Mouse (Mus musculus): Measurements from ENCODE around the gene Ccin. TPM values are rescaled to one million over a fixed set of nuclear protein-coding genes. Genes with fewer than 3 reads are reported as not detected.
A peak's percentile ranks its signal among the peaks of the same experiment; 100 is the strongest.

Ccin gene
- polyA plus RNA-seq, 1 experiment: 0.40 TPM

DNA sequence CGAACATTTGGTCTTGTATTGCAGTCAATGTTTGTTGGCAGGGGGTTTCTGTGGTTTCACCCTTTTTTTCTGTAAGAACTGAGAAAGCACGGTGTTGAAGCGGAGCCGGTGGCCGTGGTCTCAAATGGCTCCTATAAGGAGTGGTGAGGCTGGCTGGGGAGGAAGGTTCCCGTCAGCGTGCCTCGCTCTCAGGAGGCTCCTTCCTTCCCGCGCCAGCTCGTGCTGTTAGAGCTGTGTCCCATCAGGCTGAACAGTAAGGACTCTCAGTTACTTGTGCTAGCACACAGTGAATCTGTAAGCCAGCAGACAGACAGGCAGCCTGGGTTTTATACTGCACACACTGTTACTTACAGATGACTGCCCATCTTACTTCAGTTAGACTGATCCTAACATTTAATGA is 39.5 kb downstream of the Ccin start:
- DNase-seq (ENCODE audit: low read depth): no peak

DNA sequence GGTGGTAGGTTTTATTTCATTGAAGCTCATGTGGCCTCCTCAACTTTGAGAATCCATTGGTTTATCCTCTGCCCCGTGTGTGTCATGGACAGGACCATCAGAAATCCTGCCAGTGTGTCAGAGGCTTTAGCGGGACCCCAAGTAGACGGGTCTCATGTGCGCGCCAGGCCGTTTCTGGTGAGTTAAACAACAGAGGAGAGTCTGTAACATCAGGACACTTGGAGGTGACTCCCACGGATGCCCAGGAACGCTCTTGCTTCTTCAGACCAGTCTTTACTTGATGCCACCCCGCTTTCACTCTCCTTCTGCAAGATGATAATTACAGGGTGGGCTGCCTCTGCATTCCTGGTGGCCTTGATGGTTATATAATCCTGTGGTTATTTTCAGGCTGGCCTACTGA is 40.4 kb downstream of the Ccin start:
- TF ChIP-seq POLR2A (IDR thresholded peaks at IDR 0.05; ENCODE audit: borderline replicate concordance, extremely low read depth, insufficient read depth, insufficient read length, poor library complexity, severe bottlenecking) (no peak), CTCF (IDR thresholded peaks at IDR 0.05; ENCODE audit: borderline replicate concordance, extremely low read depth, insufficient read depth, insufficient read length) (no peak)
- no peak for DNase-seq (ENCODE audit: low read depth)

More for the DNA sequence above, 39.5 kb downstream of the Ccin start:
- TF ChIP-seq CTCF (IDR thresholded peaks at IDR 0.05; ENCODE audit: borderline replicate concordance, extremely low read depth, insufficient read depth, insufficient read length) (no peak), POLR2A (IDR thresholded peaks at IDR 0.05; ENCODE audit: borderline replicate concordance, extremely low read depth, insufficient read depth, insufficient read length, poor library complexity, severe bottlenecking) (no peak)

DNA sequence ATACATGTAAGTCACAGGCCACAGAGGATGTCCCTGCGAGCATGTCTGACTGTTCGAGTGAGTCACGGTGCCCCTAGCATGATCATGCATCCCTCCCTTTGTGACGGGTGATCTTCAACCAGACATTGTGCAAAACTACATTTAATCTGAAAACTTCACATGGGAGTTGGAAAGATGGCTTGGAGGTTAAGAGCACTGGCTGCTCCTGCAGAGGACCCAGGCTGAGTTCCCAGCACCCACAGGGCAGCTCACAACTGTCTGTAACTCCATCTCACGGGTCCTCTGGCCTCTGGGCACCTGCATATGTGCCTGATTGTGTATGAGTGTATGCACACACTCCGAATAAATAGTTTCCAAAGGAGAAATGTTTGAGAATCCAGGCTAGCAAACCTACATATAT is 41.0 kb downstream of the Ccin start:
- no peak for TF ChIP-seq POLR2A (IDR thresholded peaks at IDR 0.05; ENCODE audit: borderline replicate concordance, extremely low read depth, insufficient read depth, insufficient read length, poor library complexity, severe bottlenecking)
- TF ChIP-seq CTCF (IDR thresholded peaks at IDR 0.05; ENCODE audit: borderline replicate concordance, extremely low read depth, insufficient read depth, insufficient read length): no peak
- no peak for DNase-seq (ENCODE audit: low read depth)

DNA sequence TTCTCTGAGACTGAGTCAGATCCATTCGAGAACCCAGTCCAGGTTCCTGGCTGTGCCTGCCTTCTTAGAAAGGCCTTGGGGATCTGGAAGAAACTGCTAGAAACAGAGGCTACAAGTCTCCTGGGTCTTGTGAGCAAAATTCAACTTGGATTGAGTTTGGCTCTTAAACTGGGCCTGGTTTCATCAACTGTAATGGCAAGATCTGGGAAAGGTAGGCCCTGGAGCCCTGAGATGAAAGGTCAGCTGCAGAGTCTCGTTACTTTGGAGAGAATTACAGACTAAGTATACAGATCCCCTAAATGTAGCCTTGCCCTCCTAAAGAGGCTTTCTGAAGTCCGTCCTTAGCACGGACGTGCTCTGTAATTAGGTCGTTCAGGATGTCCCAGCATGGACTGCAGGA is 42.3 kb downstream of the Ccin start:
- TF ChIP-seq CTCF (IDR thresholded peaks at IDR 0.05; ENCODE audit: borderline replicate concordance, extremely low read depth, insufficient read depth, insufficient read length) (no peak), POLR2A (IDR thresholded peaks at IDR 0.05; ENCODE audit: borderline replicate concordance, extremely low read depth, insufficient read depth, insufficient read length, poor library complexity, severe bottlenecking) (no peak)

DNA sequence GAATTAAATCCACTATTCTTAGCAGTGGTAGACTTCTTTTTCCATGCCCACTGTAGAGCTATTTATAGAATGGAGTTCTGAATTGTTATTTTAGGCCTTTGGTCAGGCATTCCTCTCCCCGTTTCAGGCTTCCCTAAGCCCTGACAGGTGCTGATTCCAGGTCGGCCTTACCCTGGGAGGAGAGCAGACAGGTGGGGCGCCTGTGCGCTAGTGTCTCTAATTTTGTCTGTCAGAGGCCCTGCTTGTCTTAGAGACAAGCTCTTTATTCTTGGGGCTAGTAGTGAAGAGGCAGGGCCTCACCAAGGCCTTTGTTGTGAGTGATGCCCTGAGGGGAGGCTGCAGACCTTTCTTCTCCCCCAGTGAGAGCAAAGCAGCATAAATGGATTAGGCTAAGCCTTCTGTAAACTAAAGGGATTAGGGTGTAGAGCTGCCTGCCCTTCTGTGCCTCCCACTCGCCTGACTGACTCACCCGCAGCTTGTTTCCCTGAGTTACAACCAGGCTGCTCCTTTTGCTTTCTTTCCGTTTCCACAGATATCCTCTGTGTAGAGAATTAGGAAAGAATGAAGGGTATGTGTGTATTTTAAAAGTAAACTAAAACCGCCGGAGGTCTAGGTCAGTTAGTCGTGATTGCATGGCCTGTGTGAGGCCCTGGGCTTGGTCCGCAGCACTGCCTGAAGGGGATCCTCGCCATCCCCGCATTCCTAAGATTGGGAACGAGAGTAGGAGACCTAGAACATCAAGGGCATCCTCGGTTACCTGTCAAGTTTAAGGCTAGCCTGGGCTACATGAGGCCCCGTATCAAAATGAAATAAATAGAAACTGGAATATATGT is 45.2 kb downstream of the Ccin start:
- DNase-seq (ENCODE audit: low read depth): peak; percentile 73
- TF ChIP-seq POLR2A (IDR thresholded peaks at IDR 0.05; ENCODE audit: borderline replicate concordance, extremely low read depth, insufficient read depth, insufficient read length, poor library complexity, severe bottlenecking) (no peak), CTCF (IDR thresholded peaks at IDR 0.05; ENCODE audit: borderline replicate concordance, extremely low read depth, insufficient read depth, insufficient read length) (no peak)

More for the DNA sequence above, 42.3 kb downstream of the Ccin start:
- no peak for DNase-seq (ENCODE audit: low read depth)

DNA sequence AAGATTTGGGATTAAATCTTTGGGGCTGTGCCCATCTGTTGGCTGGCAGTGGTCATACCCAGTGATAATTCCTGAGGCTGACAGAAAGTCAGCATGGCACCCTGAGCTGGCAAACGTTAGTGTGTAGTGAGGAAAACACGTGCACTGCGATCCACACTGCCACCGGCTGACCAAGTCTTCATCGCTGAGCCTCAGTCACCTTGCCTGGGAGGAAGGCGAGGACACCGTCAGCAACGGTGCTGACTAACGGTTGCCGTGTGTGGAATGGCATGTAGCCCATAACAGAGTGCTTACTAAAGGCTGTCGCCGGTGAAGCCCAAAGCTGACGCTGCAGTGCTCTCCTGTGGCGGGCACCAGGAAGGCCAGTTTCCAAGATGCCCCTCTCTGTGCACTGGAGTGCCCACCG is 46.4 kb downstream of the Ccin start:
- TF ChIP-seq CTCF (IDR thresholded peaks at IDR 0.05; ENCODE audit: borderline replicate concordance, extremely low read depth, insufficient read depth, insufficient read length) (peak; percentile 9; the same call in 1 of the 2 replicates), POLR2A (IDR thresholded peaks at IDR 0.05; ENCODE audit: borderline replicate concordance, extremely low read depth, insufficient read depth, insufficient read length, poor library complexity, severe bottlenecking) (no peak)
- peak; percentile 28 for DNase-seq (ENCODE audit: low read depth)

DNA sequence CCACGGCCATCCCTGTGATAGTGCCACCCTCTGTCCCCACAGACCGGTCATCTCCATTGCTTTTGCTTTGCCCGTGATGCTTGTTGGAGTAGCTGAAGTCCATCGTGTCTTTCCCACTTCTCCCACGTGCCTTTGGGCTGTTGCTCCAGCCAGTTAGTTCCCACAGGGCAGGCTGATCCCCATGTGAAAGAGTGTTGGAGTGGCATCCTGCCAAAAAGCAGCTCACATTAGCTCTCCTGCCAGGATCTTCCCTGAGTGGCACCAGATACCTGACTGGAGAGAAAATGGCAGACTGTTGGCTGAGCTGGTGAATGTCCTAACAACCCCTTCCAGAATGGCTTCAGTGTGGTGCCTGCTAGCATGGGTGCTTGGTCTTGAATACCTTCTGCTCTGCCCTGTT is 48.2 kb downstream of the Ccin start:
- TF ChIP-seq POLR2A (IDR thresholded peaks at IDR 0.05; ENCODE audit: borderline replicate concordance, extremely low read depth, insufficient read depth, insufficient read length, poor library complexity, severe bottlenecking) (no peak), CTCF (IDR thresholded peaks at IDR 0.05; ENCODE audit: borderline replicate concordance, extremely low read depth, insufficient read depth, insufficient read length) (no peak)
- DNase-seq (ENCODE audit: low read depth): peak; percentile 43

Other genes with a start within 250 kb of the Ccin start
- not detected in 2 replicates for gene Olfr159, start 212.5 kb upstream of the Ccin start, polyA plus RNA-seq (2012; rRNA removed)
- not detected in 2 replicates for gene Olfr156, start 159.6 kb upstream of the Ccin start, polyA plus RNA-seq (2012; rRNA removed)
- gene Olfr157, start 143.3 kb upstream of the Ccin start, polyA plus RNA-seq (2012; rRNA removed): not detected in 2 replicates
- gene Olfr155, start 131.9 kb upstream of the Ccin start, polyA plus RNA-seq (2012; rRNA removed): not detected in 2 replicates
- 15.6 and 16.9 TPM in 2 replicates for gene Reck, start 108.0 kb upstream of the Ccin start, polyA plus RNA-seq (2012; rRNA removed)
- gene Glipr2, start 26.1 kb upstream of the Ccin start, polyA plus RNA-seq (2012; rRNA removed): 26.4 and 28.8 TPM in 2 replicates
- gene Clta, start 21.0 kb downstream of the Ccin start, polyA plus RNA-seq (2012; rRNA removed): 400 and 438 TPM in 2 replicates
- 13.2 and 20.7 TPM in 2 replicates for gene Gne, start 100.7 kb downstream of the Ccin start, polyA plus RNA-seq (2012; rRNA removed)

Data from brain, embryonic 14.5 days (tissue).